Mouse (Mus musculus): Measurements from ENCODE around the gene Ppp1r3g.

DNA sequence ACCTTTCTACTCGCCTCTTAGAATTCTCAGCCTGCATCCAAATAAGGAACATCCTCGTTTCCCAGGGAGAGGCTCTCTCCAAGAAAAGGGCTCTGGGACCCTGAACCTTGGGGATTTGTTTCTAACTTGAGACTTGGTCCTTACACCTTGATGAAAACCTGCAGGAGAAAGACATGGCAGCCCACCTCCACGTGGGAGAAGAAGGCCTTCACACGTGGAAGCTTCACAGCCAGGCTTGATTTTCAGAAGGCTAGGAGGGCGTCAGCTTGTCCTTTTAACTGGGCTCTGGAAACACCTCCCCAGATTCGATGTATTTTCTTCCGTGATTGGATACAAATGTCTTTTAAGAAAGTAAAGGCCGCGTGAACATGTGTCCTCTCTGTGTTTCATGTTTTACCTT lies 11.2 kb downstream of the Ppp1r3g start:
- TF ChIP-seq CTCF (IDR thresholded peaks at IDR 0.05; ENCODE audit: borderline replicate concordance, insufficient read depth, low read depth, low read length) (no peak), POLR2A (IDR thresholded peaks at IDR 0.05; ENCODE audit: borderline replicate concordance, insufficient read depth, low read length) (no peak)
